Mouse (Mus musculus) brown adipose tissue, adult 24 weeks (tissue): ENCODE results near the gene Gm13539. TPM values are rescaled to one million over a fixed set of nuclear protein-coding genes. Genes with fewer than 3 reads are reported as not detected.
"Not testable (repeated sequence)": the region's sequence is repeated elsewhere in the genome, so short reads cannot be mapped to it uniquely, and the experiment has no call there.

Experiments used
- H3K27ac ChIP-seq: fragments of 200-500 bp; replicated peaks from 2 replicates; pipeline ENCODE4 v1.5.1; 2012; ENCODE audit warnings: low read depth, mild to moderate bottlenecking, low read length
- H3K4me1 ChIP-seq: fragments of 200-500 bp; 2 replicates; pipeline ENCODE4 v1.6.1; 2012; ENCODE audit warnings: low read length, mixed read lengths; ENCODE audit not compliant: control insufficient read depth, insufficient read depth, insufficient read length
- H3K4me3 ChIP-seq: fragments of 200-500 bp; 2 replicates; pipeline ENCODE4 v1.5.1; 2012; ENCODE audit warnings: low read depth, mild to moderate bottlenecking, low read length, moderate library complexity; ENCODE audit not compliant: insufficient read depth
- polyA plus RNA-seq: library from polyadenylated mRNA; stranded (reverse); fragments of >200 nt; gene quantifications from 2 replicates; pipeline ENCODE4 v1.2.4, GENCODE M21; 2012; ENCODE audit not compliant: missing spikeins, insufficient read depth, insufficient read length

The Gm13539 gene
- not detected in 2 replicates for polyA plus RNA-seq

DNA sequence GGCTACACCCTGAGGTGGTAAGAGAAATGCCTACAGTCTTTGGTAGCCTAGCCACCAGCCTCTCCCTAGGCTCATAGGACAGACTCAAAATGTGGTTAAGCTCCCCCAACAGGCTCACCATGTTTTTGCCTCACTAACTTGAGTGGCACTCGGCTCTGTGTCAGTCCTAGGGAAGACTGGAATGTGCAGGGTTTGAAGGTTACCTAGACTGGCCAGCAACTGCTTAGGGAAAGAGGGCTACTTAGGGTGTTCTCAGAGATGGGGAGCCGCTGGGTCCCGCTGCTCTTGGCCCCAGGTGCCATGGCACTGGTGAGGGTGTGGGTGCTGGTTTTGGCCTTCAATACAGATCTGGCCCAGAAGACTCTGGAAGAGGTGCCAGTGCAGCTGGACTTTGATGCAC, at the start of gene Gm13539:
Gene Gm13539 (plus strand): TSS at position 301 of the 400 bp plus-strand sequence.
- Histone ChIP-seq H3K27ac (no peak within 1 kb of the TSS), H3K4me3 (no peak within 1 kb of the TSS), H3K4me1 (no peaks in the 10 kb centered on the region)

DNA sequence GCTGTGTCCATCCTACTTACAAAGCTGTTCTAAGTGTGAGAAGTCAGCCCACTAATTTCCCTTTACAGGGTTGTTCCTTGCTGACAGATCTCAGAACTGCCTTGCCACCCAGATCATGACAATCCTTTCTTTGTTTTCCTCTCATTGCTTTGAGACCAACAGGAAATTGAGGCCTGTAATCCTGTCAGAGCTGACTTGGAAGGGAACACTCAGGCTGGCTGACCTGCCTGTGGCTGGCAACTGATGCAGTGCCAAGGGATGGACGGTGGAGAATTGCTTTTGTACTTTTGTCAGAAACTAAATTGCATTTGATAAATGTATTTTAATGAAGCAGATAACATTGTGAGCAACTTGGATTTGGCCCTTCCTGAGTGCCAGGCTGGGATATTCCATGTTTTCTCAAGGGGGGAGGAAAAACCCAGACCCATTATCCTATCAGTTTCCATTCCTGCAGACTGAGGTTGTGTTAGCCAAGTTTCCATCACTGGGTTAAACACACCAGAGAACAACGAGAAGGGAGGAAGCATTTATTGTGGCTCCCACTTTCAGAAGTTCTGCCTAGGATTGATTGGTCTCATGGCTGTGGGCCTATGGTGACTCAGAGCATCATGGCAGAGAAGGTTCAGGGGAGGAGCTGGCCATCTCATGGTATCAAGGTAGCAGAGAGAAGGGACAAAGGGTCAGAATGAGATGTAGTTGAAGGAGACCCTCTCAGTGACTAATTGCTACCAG, 48.7 kb upstream of the Gm13539 start:
- Histone ChIP-seq H3K27ac (no peak overlapping the region), H3K4me3 (no peak overlapping the region), H3K4me1 (no peaks in the 10 kb centered on the region)

DNA sequence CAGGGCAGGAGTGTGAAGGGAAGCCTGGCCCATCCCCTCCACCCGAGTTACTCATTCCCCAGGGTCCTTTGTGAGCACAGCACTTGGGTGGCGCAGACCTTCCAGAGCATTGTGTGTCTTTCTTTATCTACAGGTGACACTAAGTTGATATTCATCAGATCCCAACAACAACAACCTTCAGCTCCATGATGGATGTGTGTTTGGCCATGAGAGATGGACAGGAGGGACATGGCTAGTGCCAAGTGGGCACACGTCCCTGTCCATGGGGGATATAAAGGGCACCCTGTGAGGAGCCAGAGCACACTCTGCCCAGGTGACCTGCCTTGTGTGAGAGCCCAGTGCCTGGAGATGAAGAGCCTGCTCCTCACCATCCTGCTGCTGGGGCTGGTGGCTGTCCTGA, 45.3 kb upstream of the Gm13539 start, which contains the start of gene Obp2b:
Gene Obp2b (plus strand): TSS at position 301 of the 400 bp plus-strand sequence.
- not testable (repeated sequence) for H3K4me1 ChIP-seq, H3K27ac ChIP-seq, H3K4me3 ChIP-seq

DNA sequence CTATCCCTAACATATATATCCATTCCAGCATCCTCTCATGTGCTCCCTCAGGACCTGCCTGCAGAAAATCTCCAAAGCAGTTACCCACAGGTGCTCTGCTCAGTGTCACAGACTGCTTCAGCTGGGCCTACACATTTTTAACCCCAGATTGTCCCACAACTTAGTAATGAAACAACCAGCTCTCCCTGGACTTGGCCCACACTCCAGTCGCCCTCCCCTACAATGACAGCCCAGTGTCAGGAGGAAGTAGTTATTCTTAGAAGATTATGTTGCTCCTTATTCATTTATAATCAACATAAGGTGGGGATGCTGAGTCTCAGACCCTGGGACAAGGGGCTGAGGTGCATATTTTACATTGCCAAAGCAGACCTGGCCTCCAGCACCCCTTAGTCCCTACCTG, 40.4 kb upstream of the Gm13539 start:
- H3K4me3 ChIP-seq, result no peak overlapping the region
- H3K27ac ChIP-seq, result no peak overlapping the region
- H3K4me1 ChIP-seq, result no peaks in the 10 kb centered on the region

DNA sequence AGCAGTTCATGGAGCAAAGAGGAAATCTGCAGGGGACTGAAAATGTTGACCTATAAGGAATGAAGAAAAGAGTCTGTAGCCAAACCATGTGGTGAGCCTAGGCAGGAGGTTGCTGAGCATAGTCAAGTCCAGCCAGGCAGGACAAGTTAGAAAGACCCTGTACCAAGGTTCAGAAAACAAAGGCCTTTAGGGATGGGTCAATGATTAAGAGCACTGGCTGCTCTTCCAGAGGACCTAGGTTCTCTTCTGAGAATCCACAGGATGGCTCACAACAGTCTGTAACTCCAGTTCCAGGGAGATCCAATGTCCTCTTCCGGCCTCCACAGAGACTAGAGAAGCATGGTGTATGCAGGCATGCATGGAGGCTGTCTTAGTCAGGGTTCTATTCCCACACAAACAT, 27.9 kb upstream of the Gm13539 start:
- no peaks in the 10 kb centered on the region for H3K4me1 ChIP-seq
- H3K4me3 ChIP-seq, result no peak overlapping the region
- no peak overlapping the region for H3K27ac ChIP-seq

DNA sequence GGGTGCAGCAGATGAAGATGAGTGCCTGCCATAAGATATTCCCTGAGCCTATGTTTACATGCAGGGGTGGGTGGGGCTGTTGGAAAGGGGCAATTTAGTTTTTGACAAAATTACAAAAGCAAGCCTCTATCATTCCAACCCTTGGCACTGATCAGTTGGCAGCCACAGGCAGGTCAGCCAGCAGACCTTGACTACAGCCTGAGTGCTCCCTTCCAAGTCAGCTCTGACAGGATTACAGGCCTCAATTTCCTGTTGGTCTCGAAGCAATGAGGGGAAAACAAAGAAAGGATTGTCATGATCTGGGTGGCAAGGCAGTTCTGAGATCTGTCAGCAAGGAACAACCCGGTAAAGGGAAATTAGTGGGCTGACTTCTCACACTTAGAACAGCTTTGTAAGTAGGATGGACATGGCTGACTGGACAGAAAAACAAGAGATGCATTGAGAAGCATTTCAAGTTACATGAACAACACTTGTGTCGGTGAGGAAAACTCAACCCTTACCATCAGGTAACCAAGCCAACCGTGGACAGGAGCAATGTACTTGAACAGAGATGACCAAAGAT, 23.9 kb upstream of the Gm13539 start:
- Histone ChIP-seq H3K4me3 (no peak overlapping the region), H3K27ac (no peak overlapping the region), H3K4me1 (no peaks in the 10 kb centered on the region)

DNA sequence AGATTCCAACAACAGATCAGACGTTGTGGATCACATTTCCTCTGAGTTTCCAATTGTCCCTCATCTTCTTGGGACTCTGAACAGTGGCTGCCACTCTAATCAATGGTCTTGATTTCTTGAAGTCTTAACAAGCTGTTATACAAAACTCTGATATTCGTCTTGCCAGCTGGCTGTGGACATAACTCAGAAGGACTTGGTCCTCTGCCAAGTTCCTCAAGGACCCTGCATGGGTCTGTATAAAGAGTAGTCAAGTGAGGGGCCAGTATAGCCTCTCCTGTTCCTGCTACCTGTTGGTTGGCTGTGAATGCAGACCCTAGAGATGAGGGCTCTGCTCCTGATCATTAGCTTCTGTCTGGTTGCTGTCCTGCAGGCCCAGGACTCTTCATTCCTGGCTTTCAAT, 16.8 kb upstream of the Gm13539 start, which contains the start of gene Lcn3:
Gene Lcn3 (plus strand): TSS at position 301 of the 400 bp plus-strand sequence.
- Histone ChIP-seq H3K27ac (no peak within 1 kb of the TSS), H3K4me3 (no peak within 1 kb of the TSS), H3K4me1 (no peaks in the 10 kb centered on the region)

DNA sequence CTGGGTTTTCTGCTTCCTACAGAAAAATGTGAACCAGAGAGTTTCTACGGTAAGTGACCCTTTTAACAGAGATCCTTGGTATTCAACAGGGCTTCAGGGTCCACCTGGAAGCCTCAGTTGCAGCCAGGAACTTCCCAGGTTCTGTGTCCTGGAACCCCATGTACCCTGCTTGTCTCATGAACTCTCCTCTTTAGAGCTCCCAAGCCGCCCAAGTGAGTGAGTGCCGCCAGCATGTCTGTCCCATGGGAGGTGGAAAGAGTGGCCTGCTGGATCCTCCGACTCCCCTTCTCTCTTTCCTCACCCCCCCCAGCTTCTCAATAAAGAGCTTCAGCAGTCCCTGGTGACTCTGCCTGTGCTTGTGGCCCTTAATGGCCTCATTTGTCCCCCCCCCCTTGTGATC, 14.3 kb upstream of the Gm13539 start:
- no peak overlapping the region for H3K4me3 ChIP-seq
- H3K27ac ChIP-seq, result no peak overlapping the region
- no peaks in the 10 kb centered on the region for H3K4me1 ChIP-seq

DNA sequence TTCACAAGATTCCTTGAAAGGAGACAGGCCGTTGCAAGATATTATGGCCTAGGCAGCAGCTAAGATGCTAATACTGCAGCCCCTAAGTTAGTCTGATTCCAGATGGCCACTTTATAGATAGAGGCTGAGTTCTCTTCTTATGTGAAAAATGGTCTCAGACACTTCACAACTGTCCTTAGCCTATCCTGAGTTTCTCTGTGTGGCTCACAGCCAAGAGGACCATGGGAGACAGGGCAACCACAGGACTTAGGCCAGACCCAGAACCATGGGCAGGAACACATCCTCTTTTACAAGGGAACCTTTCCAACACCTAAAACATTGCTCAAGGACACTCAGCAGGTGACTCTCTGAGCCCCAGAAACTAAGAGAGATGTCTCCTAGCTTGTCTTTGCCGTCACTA, 8.6 kb upstream of the Gm13539 start:
- Histone ChIP-seq H3K4me1 (no peaks in the 10 kb centered on the region), H3K4me3 (no peak overlapping the region), H3K27ac (no peak overlapping the region)

DNA sequence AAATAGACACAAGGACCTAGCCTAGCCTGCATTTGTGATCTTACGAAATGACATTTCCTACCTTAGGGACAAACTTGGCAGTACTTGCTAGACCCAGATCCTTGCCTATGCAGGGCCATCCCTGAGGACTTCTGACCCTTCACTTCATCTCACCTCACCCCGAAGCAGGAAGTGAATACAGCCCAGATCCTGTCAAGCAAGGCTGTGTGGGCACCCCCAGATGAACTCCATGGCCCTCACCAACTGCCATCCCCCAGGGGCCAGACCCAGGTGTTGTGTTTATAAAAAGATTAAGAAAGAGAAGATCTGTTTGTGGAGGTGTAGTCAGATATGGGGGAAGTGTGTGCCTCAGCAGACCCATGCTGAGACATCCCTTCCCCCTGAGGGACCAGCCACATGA, 7.4 kb upstream of the Gm13539 start:
- no peak overlapping the region for H3K27ac ChIP-seq
- no peak overlapping the region for H3K4me3 ChIP-seq
- no peaks in the 10 kb centered on the region for H3K4me1 ChIP-seq

DNA sequence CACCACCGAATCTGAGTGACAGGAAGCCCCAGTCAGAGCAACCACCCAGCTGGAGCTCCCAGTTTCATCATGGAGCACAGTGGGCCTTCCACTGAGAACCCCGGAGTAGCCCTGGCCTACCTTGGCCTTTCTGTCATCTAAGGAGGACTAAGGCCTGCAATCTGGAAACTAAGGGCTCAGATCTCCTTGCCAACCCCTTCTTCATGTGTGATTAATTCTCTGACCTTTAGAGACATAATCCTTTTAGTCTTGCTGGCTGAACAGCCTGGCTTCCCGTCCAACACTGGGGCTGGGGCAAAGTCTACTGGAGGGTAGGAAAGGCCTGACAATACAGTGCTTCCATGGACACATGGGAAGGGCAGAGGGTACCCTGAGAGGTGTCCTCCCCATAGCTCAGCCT, 6.1 kb upstream of the Gm13539 start:
- H3K4me1 ChIP-seq, result no peaks in the 10 kb centered on the region
- no peak overlapping the region for H3K4me3 ChIP-seq
- no peak overlapping the region for H3K27ac ChIP-seq

DNA sequence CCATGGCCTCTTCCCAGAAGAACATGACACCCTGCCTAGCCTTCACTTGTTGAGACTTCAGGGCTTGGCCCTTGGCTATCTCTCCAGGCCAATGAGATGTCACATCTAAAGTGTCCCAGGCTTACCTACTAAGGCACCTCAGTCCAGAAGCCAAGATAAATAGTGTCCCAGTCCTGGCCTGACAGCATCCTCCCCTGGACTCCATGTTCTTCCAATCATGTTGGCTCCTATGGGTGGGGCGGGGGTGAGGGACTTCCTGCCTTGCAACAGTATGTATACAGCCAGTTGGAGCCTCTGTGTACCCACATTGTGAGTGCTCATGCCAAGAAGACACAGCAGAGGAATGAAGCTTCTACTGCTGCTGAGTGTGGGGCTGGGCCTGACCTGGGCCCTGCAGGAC, 5.3 kb upstream of the Gm13539 start, which contains the start of gene Lcn11:
Gene Lcn11 (plus strand): TSS at position 301 of the 400 bp plus-strand sequence.
- no peaks in the 10 kb centered on the region for H3K4me1 ChIP-seq
- no peak within 1 kb of the TSS for H3K27ac ChIP-seq
- no peak within 1 kb of the TSS for H3K4me3 ChIP-seq

DNA sequence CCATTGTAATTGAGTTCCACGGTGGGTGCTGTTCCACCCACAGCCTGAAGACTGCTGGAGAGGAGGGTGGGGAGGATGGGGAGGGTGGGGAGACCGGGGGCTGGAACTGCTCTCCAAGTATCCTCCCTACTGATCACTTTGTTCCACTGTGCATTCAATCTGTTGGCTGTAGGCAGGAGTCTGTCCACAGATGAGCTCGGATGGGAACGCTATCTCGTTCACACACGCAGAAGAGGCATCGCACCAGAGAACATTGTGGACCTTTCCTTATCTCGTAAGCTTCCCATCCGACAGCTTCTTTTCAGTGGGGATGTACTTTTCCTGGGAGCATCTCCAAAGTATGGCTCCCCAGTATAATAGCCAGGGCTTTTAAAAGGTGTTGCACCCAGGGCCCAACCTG, 3.0 kb upstream of the Gm13539 start:
- Histone ChIP-seq H3K4me3 (no peak overlapping the region), H3K27ac (no peak overlapping the region), H3K4me1 (no peaks in the 10 kb centered on the region)

DNA sequence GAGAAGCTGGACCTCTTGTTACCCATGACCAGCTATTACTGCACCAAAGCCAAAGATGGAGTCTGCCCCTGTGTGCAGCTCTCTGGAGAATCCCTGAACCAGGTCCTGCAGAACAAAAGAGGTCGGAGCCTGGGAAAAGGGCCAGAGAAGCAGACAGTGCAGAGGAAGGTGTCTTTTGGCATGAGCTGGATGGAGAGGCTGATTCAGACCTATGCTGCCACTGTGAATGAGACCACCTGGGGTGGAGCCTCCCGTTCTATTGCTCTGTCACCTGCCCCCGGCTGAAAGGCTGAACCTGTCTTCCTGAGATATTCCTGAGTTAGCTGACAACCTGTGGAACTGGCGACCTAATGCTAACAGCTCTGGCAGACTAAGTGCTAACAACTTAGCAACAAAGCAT, 1.1 kb upstream of the Gm13539 start:
- no peak overlapping the region for H3K27ac ChIP-seq

DNA sequence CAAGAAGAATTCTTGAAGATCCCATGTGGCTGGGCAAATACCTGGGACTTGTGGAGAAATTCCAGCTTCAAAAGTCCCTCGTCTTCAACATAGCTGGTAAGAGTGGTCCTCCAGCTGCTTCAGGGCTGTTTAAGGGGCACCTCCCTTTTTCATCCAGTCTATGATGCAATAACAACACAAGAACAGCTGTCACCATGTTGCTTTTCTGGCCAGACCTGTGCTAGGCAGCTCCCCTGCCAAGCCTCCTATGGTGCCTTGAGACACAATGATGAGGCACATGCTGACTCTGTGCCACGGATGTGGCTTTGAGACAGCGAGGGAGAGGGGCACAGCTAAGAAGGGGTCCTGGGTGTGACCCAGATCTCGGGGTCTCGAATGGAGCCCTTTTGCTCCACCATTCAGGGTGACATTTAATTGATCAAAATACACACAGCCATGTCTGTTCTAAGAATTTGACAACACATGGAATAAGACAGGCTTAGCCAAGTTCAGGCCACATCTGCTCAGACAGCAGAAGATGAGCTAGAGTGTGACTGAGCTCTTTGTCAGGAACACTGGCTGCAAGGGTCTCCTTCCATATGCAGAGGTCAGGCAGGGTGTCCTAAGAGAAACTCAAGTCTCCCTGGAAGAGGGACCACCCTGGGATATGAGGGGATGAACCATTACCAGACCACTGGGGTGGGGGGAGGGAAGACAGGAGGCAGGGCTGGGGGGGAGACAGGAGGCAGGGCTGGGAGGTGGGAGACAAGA, 3.7 kb downstream of the Gm13539 start:
- Histone ChIP-seq H3K4me3 (no peak overlapping the region), H3K4me1 (no peaks in the 10 kb centered on the region), H3K27ac (no peak overlapping the region)

More for the DNA sequence above, 1.1 kb upstream of the Gm13539 start:
- Histone ChIP-seq H3K4me1 (no peaks in the 10 kb centered on the region), H3K4me3 (no peak overlapping the region)
